Mouse (Mus musculus): Measurements from ENCODE around the gene Foxn4. TPM values are rescaled to one million over a fixed set of nuclear protein-coding genes. Genes with fewer than 3 reads are reported as not detected.

Foxn4 gene
- polyA plus RNA-seq, 2 experiments, result not detected

GRCm38 (mm10) chr5:114275991-114276390 lies 2.4 kb upstream of the Foxn4 start:
- Histone ChIP-seq H3K36me3 (replicated peaks; ENCODE audit: control insufficient read depth, insufficient read depth, low read depth) (no peaks in the 10 kb centered on the region), H3K9me3 (ENCODE audit: control insufficient read depth, low read length) (no peaks in the 10 kb centered on the region), H3K27me3 (ENCODE audit: control insufficient read depth, insufficient read depth, low read length) (peaks cover 54% of the 10 kb centered on the region), H3K27ac (no peak overlapping the region), H3K4me1 (replicated peaks; ENCODE audit: control insufficient read depth in 2 of 2, insufficient read depth in 2 of 2, low read length in 1 of 2) (no peaks in the 10 kb centered on the region), H3K9ac (replicated peaks) (no peak overlapping the region), H3K4me3 (ENCODE audit: insufficient read depth in 1 of 2, low read depth in 2 of 2, low read length in 2 of 2) (no peak overlapping the region), H3K4me2 (ENCODE audit: low read depth) (no peak overlapping the region)
- TF ChIP-seq EP300 (IDR thresholded peaks at IDR 0.05; ENCODE audit: low read depth), result no peak
- TF ChIP-seq CTCF (IDR thresholded peaks at IDR 0.05; ENCODE audit: low read depth), result no peak
- WGBS (ENCODE audit: insufficient replicate concordance), result 29% methylated on average over 16 of the region's 16 CpGs
- ATAC-seq (ENCODE audit: insufficient read depth), result no peak
- no peak for DNase-seq (ENCODE audit: low read depth in 3 of 3, low spot score in 3 of 3)

- Histone ChIP-seq H3K4me2 (ENCODE audit: low read depth) (no peak overlapping the region), H3K27me3 (ENCODE audit: control insufficient read depth, insufficient read depth, low read length) (peaks cover 54% of the 10 kb centered on the region), H3K36me3 (replicated peaks; ENCODE audit: control insufficient read depth, insufficient read depth, low read depth) (no peaks in the 10 kb centered on the region), H3K4me3 (ENCODE audit: insufficient read depth in 1 of 2, low read depth in 2 of 2, low read length in 2 of 2) (no peak overlapping the region), H3K9me3 (ENCODE audit: control insufficient read depth, low read length) (no peaks in the 10 kb centered on the region), H3K27ac (no peak overlapping the region), H3K4me1 (replicated peaks; ENCODE audit: control insufficient read depth in 2 of 2, insufficient read depth in 2 of 2, low read length in 1 of 2) (no peaks in the 10 kb centered on the region), H3K9ac (replicated peaks) (no peak overlapping the region)
- DNase-seq (ENCODE audit: low read depth in 3 of 3, low spot score in 3 of 3), result no peak
- TF ChIP-seq EP300 (IDR thresholded peaks at IDR 0.05; ENCODE audit: low read depth), result no peak
- no peak for TF ChIP-seq CTCF (IDR thresholded peaks at IDR 0.05; ENCODE audit: low read depth)
- 19% methylated on average over 8 of the region's 8 CpGs for WGBS (ENCODE audit: insufficient replicate concordance)
- no peak for ATAC-seq (ENCODE audit: insufficient read depth)
Measured at GRCm38 (mm10) chr5:114275339-114275738, 1.7 kb upstream of the Foxn4 start.

DNA sequence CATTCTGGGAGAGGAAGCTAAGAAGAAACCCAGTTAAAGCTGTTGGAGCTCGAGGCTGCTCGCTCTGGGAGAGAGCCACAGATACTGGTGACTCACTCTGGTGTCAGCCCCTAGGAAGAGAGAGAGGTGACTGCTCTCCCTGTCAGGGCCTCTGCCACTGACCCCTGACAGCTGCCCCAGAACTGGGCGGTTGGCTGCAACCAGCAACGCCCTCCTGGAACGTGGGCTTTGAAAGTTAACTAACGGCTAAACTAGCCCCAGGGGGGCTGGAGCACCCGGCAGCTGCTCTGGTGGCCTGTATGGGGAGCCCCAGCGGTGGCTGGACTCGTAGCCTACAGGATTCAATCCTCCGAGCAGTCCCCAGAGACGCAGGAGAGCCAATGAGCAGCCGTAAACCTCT lies 3.6 kb downstream of the Foxn4 start:
- no peak for ATAC-seq (ENCODE audit: insufficient read depth)
- H3K4me3 ChIP-seq (ENCODE audit: insufficient read depth in 1 of 2, low read depth in 2 of 2, low read length in 2 of 2), result no peak overlapping the region
- 18% methylated on average over 12 of the region's 12 CpGs for WGBS (ENCODE audit: insufficient replicate concordance)
- TF ChIP-seq EP300 (IDR thresholded peaks at IDR 0.05; ENCODE audit: low read depth) (no peak), CTCF (IDR thresholded peaks at IDR 0.05; ENCODE audit: low read depth) (no peak)
- H3K27me3 ChIP-seq (ENCODE audit: control insufficient read depth, insufficient read depth, low read length), result peaks cover 36% of the 10 kb centered on the region
- no peaks in the 10 kb centered on the region for H3K4me1 ChIP-seq (replicated peaks; ENCODE audit: control insufficient read depth in 2 of 2, insufficient read depth in 2 of 2, low read length in 1 of 2)
- no peak overlapping the region for H3K4me2 ChIP-seq (ENCODE audit: low read depth)
- H3K27ac ChIP-seq, result no peak overlapping the region
- H3K9ac ChIP-seq (replicated peaks), result no peak overlapping the region
- no peaks in the 10 kb centered on the region for H3K36me3 ChIP-seq (replicated peaks; ENCODE audit: control insufficient read depth, insufficient read depth, low read depth)
- no peaks in the 10 kb centered on the region for H3K9me3 ChIP-seq (ENCODE audit: control insufficient read depth, low read length)
- DNase-seq (ENCODE audit: low read depth in 3 of 3, low spot score in 3 of 3), result no peak

- WGBS (ENCODE audit: insufficient replicate concordance), result 31% methylated on average over 7 of the region's 7 CpGs
- TF ChIP-seq EP300 (IDR thresholded peaks at IDR 0.05; ENCODE audit: low read depth), result no peak
Measured at GRCm38 (mm10) chr5:114269499-114269898, 4.1 kb downstream of the Foxn4 start.

GRCm38 (mm10) chr5:114268646-114269045 lies 5.0 kb downstream of the Foxn4 start:
- no peaks in the 10 kb centered on the region for H3K36me3 ChIP-seq (replicated peaks; ENCODE audit: control insufficient read depth, insufficient read depth, low read depth)
- no peak overlapping the region for H3K4me3 ChIP-seq (ENCODE audit: insufficient read depth in 1 of 2, low read depth in 2 of 2, low read length in 2 of 2)
- H3K27ac ChIP-seq, result no peak overlapping the region
- peaks cover 23% of the 10 kb centered on the region for H3K27me3 ChIP-seq (ENCODE audit: control insufficient read depth, insufficient read depth, low read length)
- no peaks in the 10 kb centered on the region for H3K9me3 ChIP-seq (ENCODE audit: control insufficient read depth, low read length)
- no peak for DNase-seq (ENCODE audit: low read depth in 3 of 3, low spot score in 3 of 3)
- WGBS (ENCODE audit: insufficient replicate concordance), result 30% methylated on average over 7 of the region's 7 CpGs
- ATAC-seq (ENCODE audit: insufficient read depth), result no peak
- TF ChIP-seq EP300 (IDR thresholded peaks at IDR 0.05; ENCODE audit: low read depth), result no peak
- TF ChIP-seq CTCF (IDR thresholded peaks at IDR 0.05; ENCODE audit: low read depth), result no peak
- no peak overlapping the region for H3K9ac ChIP-seq (replicated peaks)
- H3K4me1 ChIP-seq (replicated peaks; ENCODE audit: control insufficient read depth in 2 of 2, insufficient read depth in 2 of 2, low read length in 1 of 2), result no peaks in the 10 kb centered on the region
- no peak overlapping the region for H3K4me2 ChIP-seq (ENCODE audit: low read depth)

More at GRCm38 (mm10) chr5:114269499-114269898, 4.1 kb downstream of the Foxn4 start:
- Histone ChIP-seq H3K9me3 (ENCODE audit: control insufficient read depth, low read length) (no peaks in the 10 kb centered on the region), H3K4me1 (replicated peaks; ENCODE audit: control insufficient read depth in 2 of 2, insufficient read depth in 2 of 2, low read length in 1 of 2) (no peaks in the 10 kb centered on the region), H3K4me3 (ENCODE audit: insufficient read depth in 1 of 2, low read depth in 2 of 2, low read length in 2 of 2) (no peak overlapping the region), H3K4me2 (ENCODE audit: low read depth) (no peak overlapping the region), H3K36me3 (replicated peaks; ENCODE audit: control insufficient read depth, insufficient read depth, low read depth) (no peaks in the 10 kb centered on the region), H3K27ac (no peak overlapping the region), H3K9ac (replicated peaks) (no peak overlapping the region), H3K27me3 (ENCODE audit: control insufficient read depth, insufficient read depth, low read length) (peaks cover 32% of the 10 kb centered on the region)
- ATAC-seq (ENCODE audit: insufficient read depth) (no peak), DNase-seq (ENCODE audit: low read depth in 3 of 3, low spot score in 3 of 3) (no peak)

Measured in liver, embryonic 14.5 days (tissue).